In the genomic region with DNA sequence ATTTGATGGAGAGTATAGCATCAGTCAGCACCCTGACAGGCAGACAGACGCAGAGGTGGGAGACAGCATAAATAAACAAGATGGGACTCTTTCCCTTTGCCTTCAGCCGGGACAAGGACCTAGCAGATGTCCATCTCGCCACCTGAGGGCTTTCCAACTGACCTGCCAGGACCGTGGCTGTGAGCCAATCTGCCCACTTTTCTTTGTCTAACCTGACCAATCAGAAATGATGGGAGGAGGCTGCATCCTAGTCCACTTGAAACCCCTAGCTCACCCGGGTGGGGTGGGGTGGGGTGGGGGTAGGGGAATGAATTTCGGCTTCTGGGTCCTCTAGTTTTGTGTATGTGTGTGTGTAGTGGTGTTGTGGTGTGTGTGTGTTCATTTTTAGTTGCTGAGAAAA, we compare ENCODE assay signal across 17 mouse cellular contexts.
DNase-seq lines count a peak whose midpoint lies in the region; ATAC-seq and TF ChIP-seq lines count a peak whose summit lies in the region.
"Had no signal": no experiment of that assay in that cellular context is flagged by ENCODE, and none has a peak within 500 bp of the region (broad histone marks: within the 10 kb centered on the region; RNA-seq: fewer than 3 reads in every experiment).

No protein-coding gene starts in this region.

- no peak overlapping the region for H3K9ac ChIP-seq in heart, embryonic 12.5 days
- H3K9ac ChIP-seq in hindbrain, postnatal 0 days (replicated peaks; ENCODE audit: low read length): no peak overlapping the region
- H3K9ac ChIP-seq in hindbrain, embryonic 13.5 days: no peak overlapping the region
- H3K9ac ChIP-seq in midbrain, postnatal 0 days (replicated peaks; ENCODE audit: low read length, poor library complexity, severe bottlenecking): no peak overlapping the region
- no peak overlapping the region for H3K9ac ChIP-seq in midbrain, embryonic 15.5 days
- H3K9ac ChIP-seq in liver, embryonic 11.5 days (ENCODE audit: low read depth, low read length): no peak overlapping the region

- H3K36me3 ChIP-seq in heart, embryonic 12.5 days: no peaks in the 10 kb centered on the region
- H3K36me3 ChIP-seq in hindbrain, postnatal 0 days (ENCODE audit: insufficient read depth, low read length): no peaks in the 10 kb centered on the region
- no peaks in the 10 kb centered on the region for H3K36me3 ChIP-seq in hindbrain, embryonic 13.5 days
- H3K36me3 ChIP-seq in midbrain, postnatal 0 days (ENCODE audit: insufficient read depth, low read length): no peaks in the 10 kb centered on the region
- H3K36me3 ChIP-seq in midbrain, embryonic 15.5 days (replicated peaks): no peaks in the 10 kb centered on the region
- no peaks in the 10 kb centered on the region for H3K36me3 ChIP-seq in liver, embryonic 11.5 days (ENCODE audit: control insufficient read depth, insufficient read depth, low read length)
- H3K36me3 ChIP-seq: embryonic facial prominence, embryonic 10.5 days had no signal

- no peak for TF ChIP-seq CTCF in hindbrain, postnatal 0 days (IDR thresholded peaks at IDR 0.05; ENCODE audit: low read depth)
- no peak for TF ChIP-seq CTCF in midbrain, postnatal 0 days (IDR thresholded peaks at IDR 0.05)
- TF ChIP-seq CTCF in olfactory bulb, adult 2 months (IDR thresholded peaks at IDR 0.05; ENCODE audit: insufficient read depth, low read depth, low read length): no peak

- H3K4me1 ChIP-seq in heart, embryonic 12.5 days (replicated peaks): peaks cover 20% of the 10 kb centered on the region
- H3K4me1 ChIP-seq in hindbrain, postnatal 0 days (ENCODE audit: insufficient read depth, low read length): no peaks in the 10 kb centered on the region
- H3K4me1 ChIP-seq in hindbrain, embryonic 13.5 days (replicated peaks): peaks cover 4% of the 10 kb centered on the region; the same call in 1 of the 2 replicates
- H3K4me1 ChIP-seq in midbrain, postnatal 0 days (ENCODE audit: insufficient read depth, low read length): no peaks in the 10 kb centered on the region
- no peaks in the 10 kb centered on the region for H3K4me1 ChIP-seq in midbrain, embryonic 15.5 days
- peaks cover 5% of the 10 kb centered on the region for H3K4me1 ChIP-seq in olfactory bulb, adult 2 months (ENCODE audit: control insufficient read depth, insufficient read depth, low read length)
- H3K4me1 ChIP-seq in liver, embryonic 11.5 days (replicated peaks; ENCODE audit: control insufficient read depth, insufficient read depth, low read length): no peaks in the 10 kb centered on the region

- no peak for TF ChIP-seq POLR2A in olfactory bulb, adult 2 months (IDR thresholded peaks at IDR 0.05; ENCODE audit: insufficient read depth, low read depth, low read length)

- DNase-seq in heart, adult 11 months: peak; percentile 72
- peak; percentile 58 for DNase-seq in hindbrain, postnatal 0 days (ENCODE audit: low spot score)
- peak; percentile 50 for DNase-seq in midbrain, postnatal 0 days (ENCODE audit: low spot score)
- DNase-seq in liver, embryonic 11.5 days (ENCODE audit: low spot score): no peak
- DNase-seq: adrenal gland, adult 8-10 months; adrenal gland, postnatal 36 days; cerebellum, adult 9-10 months; gastrocnemius, postnatal 36 days; heart, adult 18-20 months; heart, postnatal 36 days had no signal

- no peak; the same call in 1 of the 2 replicates for ATAC-seq in heart, embryonic 12.5 days (ENCODE audit: insufficient number of reproducible peaks, low FRiP score)
- peak; percentile 45; the same call in 1 of the 2 replicates for ATAC-seq in hindbrain, postnatal 0 days
- ATAC-seq in hindbrain, embryonic 13.5 days (ENCODE audit: low FRiP score): no peak
- ATAC-seq in midbrain, postnatal 0 days (ENCODE audit: low FRiP score): no peak
- no peak for ATAC-seq in midbrain, embryonic 15.5 days (replicated peaks)
- ATAC-seq in liver, embryonic 11.5 days (replicated peaks; ENCODE audit: low FRiP score): no peak
- ATAC-seq: intestine, embryonic 16.5 days had no signal

- H3K27me3 ChIP-seq in heart, embryonic 12.5 days (replicated peaks): no peaks in the 10 kb centered on the region
- no peaks in the 10 kb centered on the region for H3K27me3 ChIP-seq in hindbrain, postnatal 0 days (ENCODE audit: insufficient read depth, low read length)
- H3K27me3 ChIP-seq in hindbrain, embryonic 13.5 days: no peaks in the 10 kb centered on the region
- H3K27me3 ChIP-seq in midbrain, postnatal 0 days (ENCODE audit: insufficient read depth, low read length): no peaks in the 10 kb centered on the region
- H3K27me3 ChIP-seq in midbrain, embryonic 15.5 days (replicated peaks): no peaks in the 10 kb centered on the region
- no peaks in the 10 kb centered on the region for H3K27me3 ChIP-seq in liver, embryonic 11.5 days (replicated peaks; ENCODE audit: control insufficient read depth, insufficient read depth, low read length)

- no peak overlapping the region for H3K4me3 ChIP-seq in heart, embryonic 12.5 days
- no peak overlapping the region for H3K4me3 ChIP-seq in hindbrain, postnatal 0 days (ENCODE audit: low read length)
- no peak overlapping the region for H3K4me3 ChIP-seq in hindbrain, embryonic 13.5 days
- no peak overlapping the region for H3K4me3 ChIP-seq in midbrain, postnatal 0 days (ENCODE audit: low read depth, low read length)
- H3K4me3 ChIP-seq in midbrain, embryonic 15.5 days: no peak overlapping the region
- no peak overlapping the region for H3K4me3 ChIP-seq in olfactory bulb, adult 2 months (ENCODE audit: insufficient read depth, low read depth, low read length)
- H3K4me3 ChIP-seq in liver, embryonic 11.5 days (ENCODE audit: low read depth, low read length): no peak overlapping the region
- H3K4me3 ChIP-seq: embryonic facial prominence, embryonic 10.5 days had no signal

- 61% methylated on average over 6 of the region's 6 CpGs for WGBS in heart, embryonic 12.5 days
- WGBS in hindbrain, postnatal 0 days: 61% methylated on average over 6 of the region's 6 CpGs
- 73% methylated on average over 6 of the region's 6 CpGs for WGBS in hindbrain, embryonic 13.5 days
- WGBS in midbrain, postnatal 0 days: 87% methylated on average over 6 of the region's 6 CpGs
- 80% methylated on average over 6 of the region's 6 CpGs for whole genome bisulfite sequencing in midbrain, embryonic 15.5 days
- WGBS in olfactory bulb, adult 2 months: 79% methylated on average over 6 of the region's 6 CpGs
- 67% methylated on average over 6 of the region's 6 CpGs for WGBS in liver, embryonic 11.5 days

- H3K27ac ChIP-seq in heart, embryonic 12.5 days (ENCODE audit: poor library complexity, severe bottlenecking): no peak overlapping the region
- H3K27ac ChIP-seq in hindbrain, postnatal 0 days: no peak overlapping the region
- H3K27ac ChIP-seq in hindbrain, embryonic 13.5 days: no peak overlapping the region
- no peak overlapping the region for H3K27ac ChIP-seq in midbrain, postnatal 0 days (ENCODE audit: low read depth, low read length)
- no peak overlapping the region for H3K27ac ChIP-seq in midbrain, embryonic 15.5 days
- 0 out of 2 replicates have a peak overlapping the region, but pooled peaks have one; percentile 18 for H3K27ac ChIP-seq in olfactory bulb, adult 2 months (ENCODE audit: insufficient read depth, low read depth, low read length)
- H3K27ac ChIP-seq in liver, embryonic 11.5 days (ENCODE audit: low read depth, low read length): no peak overlapping the region
- H3K27ac ChIP-seq: embryonic facial prominence, embryonic 10.5 days had no signal

- no peaks in the 10 kb centered on the region for H3K9me3 ChIP-seq in heart, embryonic 12.5 days (replicated peaks)
- no peaks in the 10 kb centered on the region for H3K9me3 ChIP-seq in hindbrain, postnatal 0 days (ENCODE audit: low read length)
- no peaks in the 10 kb centered on the region for H3K9me3 ChIP-seq in hindbrain, embryonic 13.5 days
- H3K9me3 ChIP-seq in midbrain, postnatal 0 days (ENCODE audit: low read length): no peaks in the 10 kb centered on the region
- H3K9me3 ChIP-seq in midbrain, embryonic 15.5 days: no peaks in the 10 kb centered on the region
- H3K9me3 ChIP-seq in liver, embryonic 11.5 days (ENCODE audit: control insufficient read depth, low read length): no peaks in the 10 kb centered on the region
- H3K9me3 ChIP-seq: embryonic facial prominence, embryonic 10.5 days had no signal

- no peak overlapping the region for H3K4me2 ChIP-seq in heart, embryonic 12.5 days
- no peak overlapping the region for H3K4me2 ChIP-seq in hindbrain, postnatal 0 days (ENCODE audit: low read depth, low read length)
- no peak overlapping the region for H3K4me2 ChIP-seq in hindbrain, embryonic 13.5 days
- no peak overlapping the region for H3K4me2 ChIP-seq in midbrain, postnatal 0 days (ENCODE audit: low read depth, low read length, poor library complexity, severe bottlenecking)
- no peak overlapping the region for H3K4me2 ChIP-seq in midbrain, embryonic 15.5 days
- no peak overlapping the region for H3K4me2 ChIP-seq in liver, embryonic 11.5 days
- H3K4me2 ChIP-seq: heart, embryonic 11.5 days had no signal
